Mouse (Mus musculus) liver, postnatal 0 days (tissue): Measurements from ENCODE around the gene Pwwp2a. TPM values are rescaled to one million over a fixed set of nuclear protein-coding genes. Genes with fewer than 3 reads are reported as not detected.
A peak's percentile ranks its signal among the peaks of the same experiment; 100 is the strongest.

Source experiments
- ATAC-seq: fragments of 200-750 bp; cut with Nextera tagmentation; 2 replicates; pipeline ENCODE4 v1.8.0; 2017; ENCODE audit warnings: mild to moderate bottlenecking, moderate library complexity
- DNase-seq: peaks from one replicate; pipeline ENCODE4 v3.0.0-alpha.2; 2016
- H3K27ac ChIP-seq: fragments of 300-500 bp; sonication (generic); 2 replicates; pipeline ENCODE4 v1.5.1; 2014; ENCODE audit warnings: antibody characterized with exemption, moderate library complexity, mild to moderate bottlenecking, low read depth
- H3K27me3 ChIP-seq: fragments of 300-500 bp; sonication (generic); 2 replicates; pipeline ENCODE4 v1.6.1; 2014; ENCODE audit warnings: low read length, control low read depth, mixed read lengths; ENCODE audit not compliant: insufficient read depth
- H3K36me3 ChIP-seq: fragments of 300-500 bp; sonication (generic); replicated peaks from 2 replicates; pipeline ENCODE4 v1.6.1; 2014; ENCODE audit warnings: mild to moderate bottlenecking, control low read depth, low read length, moderate library complexity, mixed read lengths; ENCODE audit not compliant: insufficient read depth
- H3K4me1 ChIP-seq: fragments of 300-500 bp; sonication (generic); 2 replicates; pipeline ENCODE4 v1.6.1; 2014; ENCODE audit warnings: antibody characterized with exemption, mild to moderate bottlenecking, control low read depth; ENCODE audit not compliant: insufficient read depth
- H3K4me2 ChIP-seq: fragments of 300-500 bp; sonication (generic); 2 replicates; pipeline ENCODE4 v1.6.1; 2014; ENCODE audit warnings: low read depth, mild to moderate bottlenecking, low read length, moderate library complexity, mixed read lengths
- H3K4me3 ChIP-seq: fragments of 300-500 bp; sonication (generic); 2 replicates; pipeline ENCODE4 v1.5.1; 2014; ENCODE audit warnings: low read depth, low read length
- H3K9ac ChIP-seq: fragments of 300-500 bp; sonication (generic); replicated peaks from 2 replicates; pipeline ENCODE4 v1.6.1; 2014; ENCODE audit warnings: mild to moderate bottlenecking, moderate library complexity
- H3K9me3 ChIP-seq: fragments of 300-500 bp; sonication (generic); 2 replicates; pipeline ENCODE4 v1.6.1; 2016; ENCODE audit warnings: mild to moderate bottlenecking, control low read depth, low read length, mixed read lengths
- CTCF ChIP-seq: sonication (generic); IDR thresholded peaks from 2 replicates; pipeline ENCODE4 v1.5.1; 2016; ENCODE audit warnings: antibody characterized with exemption, low read depth
- EP300 ChIP-seq: IDR thresholded peaks from 2 replicates; pipeline ENCODE4 v1.6.1; 2016; ENCODE audit warnings: antibody characterized with exemption, low read depth, mild to moderate bottlenecking
- WGBS: fragments of 180-500 bp; shearing (Covaris S2); extraction: QIAGEN DNeasy Blood & Tissue Kit; methylation state at CpG from one replicate; pipeline ENCODE4 v1.1.7; 2014; ENCODE audit not compliant: insufficient replicate concordance; 5-methylcytosine and 5-hydroxymethylcytosine counted together
- polyA plus RNA-seq: library from polyadenylated mRNA; unstranded; fragments of >200 nt; fragmentation: Nextera tagmentation; extraction: Ambion mirVana; gene quantifications from 2 replicates; pipeline ENCODE4 v1.2.1, GENCODE M21; 2015

Gene Pwwp2a
- polyA plus RNA-seq, 1 experiment from 2014 or later: 6.9 TPM

DNA sequence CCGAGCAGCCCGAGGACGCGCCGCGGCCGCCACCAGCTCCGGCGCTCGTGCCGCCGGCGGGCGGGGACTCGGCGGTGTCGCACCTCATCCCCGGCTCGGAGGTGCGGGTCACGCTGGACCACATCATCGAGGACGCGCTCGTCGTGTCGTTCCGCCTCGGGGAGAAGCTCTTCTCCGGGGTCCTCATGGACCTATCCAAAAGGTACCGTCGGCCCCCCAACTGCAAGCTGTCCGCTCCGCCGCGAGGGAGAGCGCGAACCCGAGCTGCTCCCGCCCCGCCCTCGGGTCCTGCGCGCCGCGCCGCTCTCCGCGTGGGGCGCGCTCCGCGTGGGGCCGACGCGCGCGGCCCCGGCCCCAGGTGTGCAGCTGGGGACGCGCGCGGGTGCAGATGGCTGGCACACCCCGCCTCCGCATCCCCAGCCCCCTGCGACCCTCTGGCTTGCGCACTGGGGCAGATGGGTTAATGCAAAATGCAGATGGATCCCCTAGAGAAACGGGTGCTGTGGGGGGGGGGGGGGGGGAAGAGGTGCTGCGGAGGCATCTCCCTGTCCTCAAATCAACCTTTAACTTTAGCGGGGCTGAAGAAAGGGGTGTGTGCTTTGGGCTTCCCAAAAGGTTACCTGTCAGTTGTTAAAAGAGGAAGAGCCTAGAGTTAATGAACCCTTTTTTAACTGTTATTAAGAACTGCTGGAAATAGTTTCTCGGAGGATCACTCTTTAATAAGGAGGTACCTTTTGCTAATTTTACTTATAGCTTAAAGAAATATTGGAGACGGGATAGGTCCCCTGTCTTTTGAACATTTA is 818 bp downstream of the Pwwp2a start:
- under 1% methylated on average over 63 of the region's 72 CpGs for WGBS
- Histone ChIP-seq H3K27ac (peak overlapping the region; percentile 93), H3K4me2 (peak overlapping the region; percentile 96), H3K36me3 (peaks cover 20% of the 10 kb centered on the region), H3K9me3 (no peaks in the 10 kb centered on the region), H3K4me1 (peaks cover 13% of the 10 kb centered on the region), H3K27me3 (no peaks in the 10 kb centered on the region), H3K9ac (peak overlapping the region; percentile 98), H3K4me3 (peak overlapping the region; percentile 91)
- DNase-seq: peak; percentile 76
- no peak for TF ChIP-seq CTCF
- peak; percentile 26 for ATAC-seq

- Histone ChIP-seq H3K4me2 (no peak overlapping the region), H3K4me3 (no peak overlapping the region), H3K9ac (no peak overlapping the region), H3K4me1 (no peaks in the 10 kb centered on the region), H3K36me3 (peaks cover 59% of the 10 kb centered on the region), H3K27me3 (no peaks in the 10 kb centered on the region), H3K9me3 (no peaks in the 10 kb centered on the region), H3K27ac (no peak overlapping the region)
- DNase-seq (no peak), ATAC-seq (no peak)
- 97% methylated on average over 1 of the region's 1 CpGs for WGBS
- TF ChIP-seq EP300 (no peak), CTCF (no peak)
These were observed 7.1 kb downstream of the Pwwp2a start for GRCm38 (mm10) chr11:43688850-43689249.

- 93% methylated on average over 4 of the region's 4 CpGs for WGBS
- Histone ChIP-seq H3K4me3 (no peak overlapping the region), H3K27me3 (no peaks in the 10 kb centered on the region), H3K4me1 (peaks cover 2% of the 10 kb centered on the region; the same call in 1 of the 2 replicates), H3K4me2 (no peak overlapping the region), H3K9me3 (no peaks in the 10 kb centered on the region), H3K27ac (no peak overlapping the region), H3K36me3 (peaks cover 39% of the 10 kb centered on the region), H3K9ac (no peak overlapping the region)
- DNase-seq (no peak), ATAC-seq (no peak)
- TF ChIP-seq CTCF (no peak), EP300 (no peak)
These were observed 14.8 kb downstream of the Pwwp2a start for GRCm38 (mm10) chr11:43696623-43697022.

DNA sequence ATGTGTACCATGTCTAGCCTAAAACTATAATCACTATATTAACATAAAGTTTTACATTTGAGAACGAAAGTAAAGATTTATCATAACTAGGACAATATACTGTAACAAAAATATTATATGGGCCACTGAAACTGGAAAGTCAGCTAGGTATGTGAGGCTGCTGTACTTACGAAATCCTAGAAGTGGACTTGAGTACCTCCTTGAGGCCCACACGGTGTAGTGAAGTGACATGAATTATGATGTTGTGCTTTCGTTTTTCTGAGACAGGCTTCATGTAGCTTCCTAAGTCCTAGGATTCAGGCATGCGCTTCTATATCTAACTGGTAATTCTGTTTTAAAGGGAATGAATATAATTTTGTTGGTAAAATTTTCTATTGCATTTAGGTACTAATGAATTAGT is 16.8 kb downstream of the Pwwp2a start:
- no peaks in the 10 kb centered on the region for H3K9me3 ChIP-seq
- H3K4me1 ChIP-seq: peaks cover 2% of the 10 kb centered on the region; the same call in 1 of the 2 replicates
- no peak overlapping the region for H3K9ac ChIP-seq
- TF ChIP-seq EP300 (no peak), CTCF (no peak)
- no peak overlapping the region for H3K4me3 ChIP-seq
- DNase-seq (no peak), ATAC-seq (no peak)
- H3K36me3 ChIP-seq: peaks cover 23% of the 10 kb centered on the region; the same call in 1 of the 2 replicates
- H3K4me2 ChIP-seq: no peak overlapping the region
- H3K27ac ChIP-seq: no peak overlapping the region
- WGBS: 72% methylated on average over 5 of the region's 5 CpGs
- H3K27me3 ChIP-seq: no peaks in the 10 kb centered on the region

- Histone ChIP-seq H3K9ac (no peak overlapping the region), H3K4me3 (no peak overlapping the region), H3K27me3 (no peaks in the 10 kb centered on the region), H3K27ac (peak overlapping the region; percentile 60), H3K4me2 (no peak overlapping the region), H3K36me3 (peaks cover 25% of the 10 kb centered on the region), H3K4me1 (peaks cover 2% of the 10 kb centered on the region; the same call in 1 of the 2 replicates), H3K9me3 (no peaks in the 10 kb centered on the region)
- 64% methylated on average over 3 of the region's 3 CpGs for WGBS
- TF ChIP-seq EP300: no peak
- peak; percentile 93 for ATAC-seq
- peak; percentile 32 for DNase-seq
These were observed 18.5 kb downstream of the Pwwp2a start for GRCm38 (mm10) chr11:43700291-43700690.

GRCm38 (mm10) chr11:43703552-43703951 is 21.8 kb downstream of the Pwwp2a start:
- Histone ChIP-seq H3K36me3 (peaks cover 21% of the 10 kb centered on the region), H3K4me3 (no peak overlapping the region), H3K9ac (no peak overlapping the region), H3K27ac (no peak overlapping the region), H3K9me3 (no peaks in the 10 kb centered on the region), H3K4me1 (peaks cover 2% of the 10 kb centered on the region; the same call in 1 of the 2 replicates), H3K27me3 (no peaks in the 10 kb centered on the region), H3K4me2 (no peak overlapping the region)
- 56% methylated on average over 1 of the region's 1 CpGs for WGBS
- DNase-seq (no peak), ATAC-seq (no peak)
- TF ChIP-seq CTCF (no peak), EP300 (no peak)
